Mouse (Mus musculus) stomach, embryonic 15.5 days (tissue): ENCODE results near the gene Ssbp4. TPM values are rescaled to one million over a fixed set of nuclear protein-coding genes. Genes with fewer than 3 reads are reported as not detected.
"Not testable (repeated sequence)": the region's sequence is repeated elsewhere in the genome, so short reads cannot be mapped to it uniquely, and the experiment has no call there.

Source experiments
- ATAC-seq: fragments of 200-750 bp; cut with Nextera tagmentation; 2 replicates; pipeline ENCODE4 v1.8.0; 2017; ENCODE audit warnings: low read depth, moderate number of reproducible peaks, moderate TSS enrichment; ENCODE audit not compliant: insufficient read depth, low FRiP score
- H3K27ac ChIP-seq: fragments of 300-500 bp; sonication (generic); 2 replicates; pipeline ENCODE4 v1.5.1; 2015; ENCODE audit warnings: mild to moderate bottlenecking, inconsistent platforms
- H3K27me3 ChIP-seq: fragments of 300-500 bp; sonication (generic); replicated peaks from 2 replicates; pipeline ENCODE4 v1.6.1; 2015; ENCODE audit warnings: inconsistent platforms
- H3K36me3 ChIP-seq: fragments of 300-500 bp; sonication (generic); 2 replicates; pipeline ENCODE4 v1.6.1; 2015; ENCODE audit warnings: inconsistent platforms
- H3K4me1 ChIP-seq: fragments of 300-500 bp; sonication (generic); 2 replicates; pipeline ENCODE4 v1.6.1; 2015; ENCODE audit warnings: inconsistent platforms
- H3K4me2 ChIP-seq: fragments of 300-500 bp; sonication (generic); 2 replicates; pipeline ENCODE4 v1.6.1; 2015; ENCODE audit warnings: mild to moderate bottlenecking, inconsistent platforms
- H3K4me3 ChIP-seq: fragments of 300-500 bp; sonication (generic); replicated peaks from 2 replicates; pipeline ENCODE4 v1.5.1; 2015; ENCODE audit warnings: inconsistent platforms
- H3K9ac ChIP-seq: fragments of 300-500 bp; sonication (generic); 2 replicates; pipeline ENCODE4 v1.6.1; 2015; ENCODE audit warnings: inconsistent platforms
- H3K9me3 ChIP-seq: fragments of 300-500 bp; sonication (generic); 2 replicates; pipeline ENCODE4 v1.6.1; 2016; ENCODE audit warnings: inconsistent platforms
- WGBS: fragments of 180-500 bp; shearing (Covaris S2); methylation state at CpG from one replicate; pipeline ENCODE4 v1.1.7; 2015; 5-methylcytosine and 5-hydroxymethylcytosine counted together
- polyA plus RNA-seq: library from polyadenylated mRNA; unstranded; fragments of >200 nt; fragmentation: Nextera tagmentation; extraction: Ambion mirVana; gene quantifications from 2 replicates; pipeline ENCODE4 v1.2.1, GENCODE M21; 2015

Ssbp4 gene
- polyA plus RNA-seq, 1 experiment from 2014 or later = 117 TPM

DNA sequence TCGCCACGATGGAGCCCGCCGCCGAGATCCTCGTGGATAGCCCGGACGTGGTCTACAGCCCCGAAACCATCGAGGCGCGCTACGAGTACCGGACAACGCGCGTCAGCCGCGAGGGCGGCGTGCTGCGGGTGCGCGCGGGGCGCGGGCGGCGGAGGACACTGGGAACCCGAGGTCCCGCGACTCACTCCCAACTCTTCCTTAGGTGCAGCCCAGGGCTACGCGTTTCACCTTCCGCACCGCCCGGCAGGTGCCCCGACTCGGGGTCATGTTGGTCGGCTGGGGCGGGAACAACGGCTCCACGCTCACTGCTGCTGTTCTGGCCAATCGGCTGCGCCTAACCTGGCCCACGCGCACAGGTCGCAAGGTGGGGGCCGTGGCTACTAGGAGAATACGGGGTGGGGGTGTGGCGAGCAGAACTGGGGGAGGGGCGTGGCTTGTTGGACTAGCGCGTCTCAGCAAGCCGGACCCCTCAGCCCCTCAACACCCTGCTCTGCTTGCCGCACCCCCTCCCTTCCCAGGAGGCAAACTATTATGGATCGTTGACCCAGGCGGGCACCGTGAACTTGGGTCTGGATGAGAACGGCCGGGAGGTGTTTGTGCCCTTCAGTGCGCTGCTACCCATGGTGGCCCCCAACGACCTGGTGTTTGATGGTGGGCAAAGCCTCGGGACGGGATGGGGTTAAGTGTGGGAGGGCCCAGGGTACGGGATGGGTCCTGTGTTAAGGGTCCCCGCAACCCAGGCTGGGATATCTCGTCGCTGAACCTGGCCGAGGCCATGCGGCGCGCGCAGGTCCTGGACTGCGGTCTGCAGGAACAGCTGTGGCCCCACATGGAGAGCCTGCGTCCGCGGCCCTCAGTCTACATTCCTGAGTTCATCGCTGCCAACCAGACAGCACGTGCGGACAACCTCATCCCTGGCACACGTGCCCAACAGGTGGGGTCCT, 13.8 kb downstream of the Ssbp4 start:
- Histone ChIP-seq H3K4me1 (peaks cover 53% of the 10 kb centered on the region), H3K4me3 (peak overlapping the region; percentile 65), H3K9ac (peak overlapping the region; percentile 52), H3K4me2 (peak overlapping the region; percentile 99), H3K27me3 (no peaks in the 10 kb centered on the region), H3K27ac (peak overlapping the region; percentile 81), H3K36me3 (peaks cover 14% of the 10 kb centered on the region), H3K9me3 (no peaks in the 10 kb centered on the region)
- 11% methylated on average over 72 of the region's 82 CpGs for WGBS
- ATAC-seq = 0 out of 2 replicates have a peak, but pooled peaks have one; percentile 0

GRCm38 (mm10) chr8:70593961-70594609, 14.6 kb downstream of the Ssbp4 start, which contains the start of gene Isyna1:
Gene Isyna1, plus strand, starts transcription at chr8:70594373.
- H3K27me3 ChIP-seq = no peaks in the 10 kb centered on the region
- 0% methylated on average over 39 of the region's 40 CpGs for WGBS
- peak within 1 kb of the TSS; percentile 65 for H3K4me3 ChIP-seq
- peak; percentile 89 for ATAC-seq
- H3K4me2 ChIP-seq = peak within 1 kb of the TSS; percentile 99
- H3K9ac ChIP-seq = peak within 1 kb of the TSS; percentile 52
- H3K4me1 ChIP-seq = peaks cover 46% of the 10 kb centered on the region
- H3K9me3 ChIP-seq = no peaks in the 10 kb centered on the region
- peak within 1 kb of the TSS; percentile 81 for H3K27ac ChIP-seq
- H3K36me3 ChIP-seq = peaks cover 17% of the 10 kb centered on the region

GRCm38 (mm10) chr8:70593173-70593572, 15.5 kb downstream of the Ssbp4 start:
- ATAC-seq = no peak
- peak overlapping the region; percentile 65; the same call in 1 of the 2 replicates for H3K4me3 ChIP-seq
- WGBS = 45% methylated on average over 8 of the region's 8 CpGs
- peaks cover 17% of the 10 kb centered on the region for H3K36me3 ChIP-seq
- H3K27me3 ChIP-seq = no peaks in the 10 kb centered on the region
- H3K9ac ChIP-seq = no peak overlapping the region
- H3K4me2 ChIP-seq = peak overlapping the region; percentile 99
- no peaks in the 10 kb centered on the region for H3K9me3 ChIP-seq
- peaks cover 37% of the 10 kb centered on the region for H3K4me1 ChIP-seq
- H3K27ac ChIP-seq = peak overlapping the region; percentile 81; the same call in 1 of the 2 replicates

DNA sequence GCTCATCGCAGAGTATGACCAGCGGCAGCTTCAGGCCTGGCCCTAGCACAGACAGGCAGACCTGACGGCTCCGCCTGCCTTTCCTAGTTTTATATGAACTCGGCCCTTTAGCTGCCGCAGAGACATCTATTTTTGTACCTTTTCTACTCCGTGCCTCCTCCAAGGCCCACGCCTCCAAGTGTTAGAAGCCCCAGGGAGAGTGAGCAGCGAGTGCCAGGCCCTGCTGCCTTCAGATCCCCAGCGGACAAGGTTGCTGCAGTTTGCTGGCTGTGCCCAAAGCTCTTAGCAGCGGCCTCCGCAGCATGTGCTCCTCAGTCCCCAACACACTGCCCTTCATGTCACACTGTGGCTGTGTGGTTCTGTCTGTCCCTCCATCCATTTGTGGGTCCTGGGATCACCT, 17.1 kb downstream of the Ssbp4 start:
- Histone ChIP-seq H3K4me1 (peaks cover 26% of the 10 kb centered on the region), H3K9ac (no peak overlapping the region), H3K36me3 (peaks cover 28% of the 10 kb centered on the region), H3K9me3 (no peaks in the 10 kb centered on the region), H3K27ac (no peak overlapping the region), H3K4me2 (no peak overlapping the region), H3K27me3 (no peaks in the 10 kb centered on the region), H3K4me3 (no peak overlapping the region)
- no peak for ATAC-seq
- 87% methylated on average over 12 of the region's 12 CpGs for WGBS

DNA sequence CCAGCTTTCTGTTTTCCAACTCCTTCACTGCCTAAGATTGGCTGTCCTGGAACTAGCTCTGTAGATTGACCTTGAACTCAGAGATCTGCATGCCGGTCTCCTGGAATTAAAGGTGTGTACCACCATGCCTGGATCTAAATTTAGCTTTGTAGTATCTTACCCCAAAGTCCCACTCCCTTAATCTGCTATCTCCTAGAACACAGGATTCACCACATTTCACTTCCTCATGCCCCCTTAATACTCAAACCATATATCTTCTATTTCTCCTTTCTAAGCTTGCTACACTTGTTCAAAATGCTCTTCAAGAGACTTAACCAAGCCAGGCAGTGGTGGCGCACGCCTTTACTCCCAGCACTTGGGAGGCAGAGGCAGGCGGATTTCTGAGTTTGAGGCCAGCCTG, 20.7 kb downstream of the Ssbp4 start:
- not testable (repeated sequence) for H3K4me3 ChIP-seq, ATAC-seq, H3K27me3 ChIP-seq, H3K4me1 ChIP-seq, H3K4me2 ChIP-seq, H3K27ac ChIP-seq, H3K9ac ChIP-seq, H3K9me3 ChIP-seq
- 89% methylated on average over 4 of the region's 4 CpGs for WGBS
- peaks cover 41% of the 10 kb centered on the region for H3K36me3 ChIP-seq

DNA sequence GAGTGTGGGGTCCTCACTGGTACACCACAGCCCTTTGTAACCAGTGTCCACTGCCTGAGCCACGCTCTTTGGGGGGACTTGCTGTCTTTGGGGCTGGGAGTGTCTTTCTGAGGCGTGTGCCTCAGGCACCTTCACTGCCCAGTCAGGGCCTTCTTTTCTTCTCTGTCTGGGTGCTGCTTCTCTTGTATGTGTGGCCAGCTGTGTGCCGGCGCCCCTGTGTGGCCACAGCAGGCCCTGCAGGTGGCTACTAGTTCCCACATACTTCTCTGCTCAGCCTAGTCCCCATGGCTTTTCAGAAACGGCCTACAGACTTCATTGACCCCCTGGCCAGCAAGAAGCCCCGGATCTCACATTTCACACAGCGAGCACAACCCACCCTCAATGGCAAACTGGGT, 23.4 kb downstream of the Ssbp4 start:
- peaks cover 57% of the 10 kb centered on the region for H3K36me3 ChIP-seq
- peak; percentile 46; the same call in 1 of the 2 replicates for ATAC-seq

GRCm38 (mm10) chr8:70584606-70585257, 23.9 kb downstream of the Ssbp4 start:
- peaks cover 60% of the 10 kb centered on the region for H3K36me3 ChIP-seq
- H3K27ac ChIP-seq = no peak overlapping the region
- H3K4me2 ChIP-seq = no peak overlapping the region
- no peaks in the 10 kb centered on the region for H3K9me3 ChIP-seq
- no peaks in the 10 kb centered on the region for H3K27me3 ChIP-seq
- ATAC-seq = no peak
- H3K4me3 ChIP-seq = no peak overlapping the region
- H3K4me1 ChIP-seq = no peaks in the 10 kb centered on the region
- 85% methylated on average over 9 of the region's 9 CpGs for WGBS
- no peak overlapping the region for H3K9ac ChIP-seq

More for the DNA sequence above, 23.4 kb downstream of the Ssbp4 start:
- Histone ChIP-seq H3K4me1 (no peaks in the 10 kb centered on the region), H3K4me3 (no peak overlapping the region), H3K27me3 (no peaks in the 10 kb centered on the region), H3K27ac (no peak overlapping the region), H3K9me3 (no peaks in the 10 kb centered on the region), H3K4me2 (no peak overlapping the region), H3K9ac (no peak overlapping the region)
- 38% methylated on average over 7 of the region's 7 CpGs for WGBS

- Histone ChIP-seq H3K9me3 (no peaks in the 10 kb centered on the region), H3K9ac (no peak overlapping the region), H3K4me3 (no peak overlapping the region), H3K27me3 (no peaks in the 10 kb centered on the region), H3K27ac (no peak overlapping the region), H3K4me1 (no peaks in the 10 kb centered on the region), H3K36me3 (peaks cover 65% of the 10 kb centered on the region), H3K4me2 (no peak overlapping the region)
- 91% methylated on average over 18 of the region's 18 CpGs for WGBS
- ATAC-seq = no peak
Observed at GRCm38 (mm10) chr8:70583476-70584387, 24.9 kb downstream of the Ssbp4 start.

DNA sequence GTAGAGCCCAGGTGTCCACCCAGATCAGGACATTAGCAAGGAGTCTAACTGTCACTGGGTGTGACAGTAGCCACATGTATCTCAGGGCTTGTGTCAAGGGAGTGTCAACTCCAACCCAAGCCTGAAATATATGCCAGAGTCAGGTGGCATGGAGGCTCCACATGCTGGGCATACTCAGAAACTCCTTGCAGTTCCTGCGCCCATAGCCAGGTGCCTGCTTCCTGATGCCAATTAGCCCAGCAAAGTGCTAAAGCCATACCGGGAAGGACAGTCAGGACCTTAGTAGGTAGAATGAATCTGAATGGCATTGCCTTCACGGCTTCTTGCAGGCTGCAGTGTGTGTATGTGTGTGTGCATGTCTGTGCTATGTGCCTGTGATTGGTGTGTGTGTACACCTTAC, 31.5 kb downstream of the Ssbp4 start:
- ATAC-seq = no peak
- no peaks in the 10 kb centered on the region; the same call in 1 of the 2 replicates for H3K4me1 ChIP-seq
- no peak overlapping the region for H3K9ac ChIP-seq
- H3K4me3 ChIP-seq = no peak overlapping the region
- WGBS = 93% methylated on average over 3 of the region's 3 CpGs
- H3K4me2 ChIP-seq = no peak overlapping the region
- no peak overlapping the region for H3K27ac ChIP-seq
- H3K36me3 ChIP-seq = peaks cover 33% of the 10 kb centered on the region
- no peaks in the 10 kb centered on the region for H3K9me3 ChIP-seq
- H3K27me3 ChIP-seq = no peaks in the 10 kb centered on the region

- 69% methylated on average over 4 of the region's 4 CpGs for WGBS
- ATAC-seq = 0 out of 2 replicates have a peak, but pooled peaks have one; percentile 16
- no peak overlapping the region for H3K4me2 ChIP-seq
Observed at GRCm38 (mm10) chr8:70574915-70575314, 33.8 kb downstream of the Ssbp4 start.

DNA sequence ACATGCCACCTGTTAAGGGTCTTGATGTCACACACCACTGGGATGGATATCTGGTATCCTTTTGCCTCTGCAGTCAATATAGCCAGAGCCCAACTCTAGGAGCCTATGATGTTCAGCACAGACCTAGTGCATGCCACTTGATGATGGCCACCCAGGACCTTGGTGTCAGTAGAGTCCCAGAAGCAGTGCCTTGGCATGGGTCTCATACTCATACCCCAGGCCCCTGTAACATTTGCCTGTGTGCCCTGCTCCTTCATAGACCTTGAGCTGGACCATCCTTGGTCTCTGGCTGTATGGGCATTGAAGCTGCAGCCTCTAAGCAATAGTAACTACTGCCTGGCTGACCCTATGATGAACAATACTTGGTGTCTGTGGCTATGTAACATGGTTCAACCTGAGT, 34.4 kb downstream of the Ssbp4 start:
- no peak for ATAC-seq
- no peaks in the 10 kb centered on the region for H3K9me3 ChIP-seq
- no peak overlapping the region for H3K9ac ChIP-seq
- H3K27me3 ChIP-seq = no peaks in the 10 kb centered on the region
- H3K4me2 ChIP-seq = no peak overlapping the region
- peaks cover 9% of the 10 kb centered on the region for H3K36me3 ChIP-seq
- H3K4me3 ChIP-seq = no peak overlapping the region
- no peak overlapping the region for H3K27ac ChIP-seq
- H3K4me1 ChIP-seq = no peaks in the 10 kb centered on the region; the same call in 1 of the 2 replicates

More at GRCm38 (mm10) chr8:70574915-70575314, 33.8 kb downstream of the Ssbp4 start:
- no peak overlapping the region for H3K4me3 ChIP-seq
- no peaks in the 10 kb centered on the region for H3K27me3 ChIP-seq
- H3K9ac ChIP-seq = no peak overlapping the region
- no peaks in the 10 kb centered on the region for H3K9me3 ChIP-seq
- H3K36me3 ChIP-seq = peaks cover 10% of the 10 kb centered on the region
- no peaks in the 10 kb centered on the region; the same call in 1 of the 2 replicates for H3K4me1 ChIP-seq
- H3K27ac ChIP-seq = no peak overlapping the region
